Mouse (Mus musculus): ENCODE data around the gene Tmem171.

GRCm38 (mm10) chr13:98655346-98655745 is 39.3 kb downstream of the Tmem171 start:
- TF ChIP-seq EP300 (IDR thresholded peaks at IDR 0.05; ENCODE audit: low read depth) (no peak), CTCF (IDR thresholded peaks at IDR 0.05; ENCODE audit: low read depth) (no peak)
